Mouse (Mus musculus) regulatory T cell (primary cell): ENCODE measurements around the gene G2e3.

Experiments
- in situ Hi-C: fragments of 300-600 bp; cut with MboI, MseI; formaldehyde crosslinking; loops from one replicate; pipeline ENCODE4 v1.15.1; 2025; ENCODE audit warnings: high pct_unique_total_duplicates

G2e3 gene

GRCm38 (mm10) chr12:51347988-51348697 is at the start of gene G2e3:
Gene G2e3 (plus strand): TSS chr12:51348061.
- in situ Hi-C loops, result no loop called here

GRCm38 (mm10) chr12:51323604-51324003 is 24.3 kb upstream of the G2e3 start:
- in situ Hi-C loops, result no loop called here

GRCm38 (mm10) chr12:51326819-51327218 is 21.0 kb upstream of the G2e3 start:
- in situ Hi-C loops, result no loop called here

GRCm38 (mm10) chr12:51337014-51337413 is 10.8 kb upstream of the G2e3 start:
- in situ Hi-C loops, result no loop called here

GRCm38 (mm10) chr12:51346121-51346520 is 1.7 kb upstream of the G2e3 start:
- in situ Hi-C loops, result no loop called here

- in situ Hi-C loops, result no loop called here
Observed at GRCm38 (mm10) chr12:51348698-51348998, 787 bp downstream of the G2e3 start.

- in situ Hi-C loops, result no loop called here
Observed at GRCm38 (mm10) chr12:51355296-51355695, 7.4 kb downstream of the G2e3 start.

GRCm38 (mm10) chr12:51361294-51361693 is 13.4 kb downstream of the G2e3 start:
- in situ Hi-C loops, result no loop called here

- in situ Hi-C loops, result no loop called here
Observed at GRCm38 (mm10) chr12:51362898-51363297, 15.0 kb downstream of the G2e3 start.

GRCm38 (mm10) chr12:51368504-51368903 is 20.6 kb downstream of the G2e3 start:
- in situ Hi-C loops, result no loop called here

GRCm38 (mm10) chr12:51377003-51377887 is 29.4 kb downstream of the G2e3 start, which contains the start of gene Scfd1:
Gene Scfd1 (plus strand): TSS chr12:51377510.
- in situ Hi-C loops, result no loop called here

GRCm38 (mm10) chr12:51377888-51378190 is 30.0 kb downstream of the G2e3 start:
- in situ Hi-C loops, result no loop called here

GRCm38 (mm10) chr12:51399871-51400270 is 52.0 kb downstream of the G2e3 start:
- in situ Hi-C loops, result no loop called here

- in situ Hi-C loops, result no loop called here
Observed at GRCm38 (mm10) chr12:51402060-51402698, 54.3 kb downstream of the G2e3 start.

GRCm38 (mm10) chr12:51403987-51404586 is 56.2 kb downstream of the G2e3 start:
- in situ Hi-C loops, result no loop called here

- in situ Hi-C loops, result no loop called here
Observed at GRCm38 (mm10) chr12:51411362-51411761, 63.5 kb downstream of the G2e3 start.
